Mouse (Mus musculus): ENCODE measurements at regions not wholly inside any gene's neighbourhood (a gene's known extent, or its start where the extent isn't known, plus 50 kb on each side); places are given as distances from the start of the nearest gene placed in this dataset.
"Not testable (repeated sequence)": the region's sequence is repeated elsewhere in the genome, so short reads cannot be mapped to it uniquely, and the experiment has no call there.

DNA sequence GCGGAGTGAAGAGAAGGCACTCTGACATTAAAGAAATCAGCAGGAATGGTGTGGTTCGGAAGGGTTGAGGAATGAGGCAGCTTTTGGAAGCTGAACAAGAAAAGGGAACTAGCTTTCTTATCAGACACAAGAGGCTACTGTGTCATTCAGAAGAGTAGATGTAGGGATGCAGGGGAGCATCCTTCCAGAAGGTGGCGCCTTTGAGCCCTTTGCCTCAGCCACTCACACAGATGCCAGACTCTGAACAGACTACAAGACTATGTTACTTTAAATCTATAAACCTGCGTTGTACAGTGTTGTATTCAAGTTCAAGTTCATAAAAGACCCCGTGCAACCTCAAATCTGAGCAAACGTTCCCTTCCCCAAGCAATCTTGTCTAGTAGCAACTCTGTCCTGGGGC lies 128.9 kb downstream of the Kap start:
- H3K4me2 ChIP-seq; ATAC-seq (ENCODE audit: insufficient read depth); DNase-seq; H3K9me3 ChIP-seq (ENCODE audit: low read depth, low read length); H3K27me3 ChIP-seq (ENCODE audit: insufficient read depth, low read length); H3K4me1 ChIP-seq (ENCODE audit: insufficient read depth); H3K27ac ChIP-seq (ENCODE audit: low read depth); H3K4me3 ChIP-seq (ENCODE audit: low read depth, low read length); H3K36me3 ChIP-seq (ENCODE audit: insufficient read depth); H3K9ac ChIP-seq: not testable (repeated sequence)
- 64% methylated on average over 6 of the region's 6 CpGs for WGBS

DNA sequence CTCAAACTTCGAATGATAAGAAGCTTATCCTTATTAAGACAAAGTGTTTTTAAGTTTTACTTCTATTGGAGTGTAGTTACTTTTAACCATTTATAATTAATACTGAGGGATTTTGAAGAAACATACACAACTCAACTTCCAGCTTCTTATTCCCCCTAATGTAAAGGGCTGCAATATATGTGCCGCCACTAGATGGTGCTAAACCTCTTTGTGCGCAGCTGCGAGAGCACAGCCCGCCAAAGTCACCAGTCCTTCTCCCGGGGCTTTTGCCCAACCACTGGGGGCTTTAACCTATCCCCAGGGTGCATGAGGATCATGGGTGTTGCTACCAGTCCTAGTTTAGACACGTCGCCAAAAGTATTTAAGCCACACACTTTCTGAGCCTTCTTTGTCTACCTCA lies 146.8 kb downstream of the Kap start:
- WGBS, result under 1% methylated on average over 8 of the region's 8 CpGs
- not testable (repeated sequence) for H3K4me1 ChIP-seq (ENCODE audit: insufficient read depth); H3K9ac ChIP-seq; H3K4me3 ChIP-seq (ENCODE audit: low read depth, low read length); H3K27ac ChIP-seq (ENCODE audit: low read depth); H3K27me3 ChIP-seq (ENCODE audit: insufficient read depth, low read length); H3K9me3 ChIP-seq (ENCODE audit: low read depth, low read length); H3K36me3 ChIP-seq (ENCODE audit: insufficient read depth); DNase-seq
- 0 out of 2 replicates have a peak, but pooled peaks have one; percentile 38 for ATAC-seq (ENCODE audit: insufficient read depth)
- TF ChIP-seq CTCF (IDR thresholded peaks at IDR 0.05; ENCODE audit: low read depth), result peak; percentile 70
- peak overlapping the region; percentile 45 for H3K4me2 ChIP-seq

DNA sequence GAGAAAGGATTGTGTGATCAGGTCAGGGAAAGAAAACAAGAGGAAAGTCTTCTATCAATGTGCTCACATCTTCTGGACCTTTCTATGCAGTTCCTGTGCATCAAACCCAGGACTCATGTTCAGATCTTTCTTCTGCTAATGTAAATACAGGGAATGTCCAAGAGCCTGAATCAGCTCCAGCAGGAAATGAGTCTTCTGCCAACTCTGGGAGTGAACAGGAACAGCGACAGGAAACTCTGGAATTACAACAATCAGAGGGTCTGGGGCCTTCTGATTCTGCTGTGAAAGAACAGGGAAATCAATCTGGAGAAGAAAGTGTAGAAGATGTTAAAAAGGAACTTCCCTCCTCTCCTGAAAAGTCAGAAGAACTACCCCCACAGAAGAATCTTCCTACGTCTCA lies 151.9 kb downstream of the Kap start:
- H3K36me3 ChIP-seq (ENCODE audit: insufficient read depth), result no peaks in the 10 kb centered on the region
- H3K4me3 ChIP-seq (ENCODE audit: low read depth, low read length), result no peak overlapping the region
- no peaks in the 10 kb centered on the region for H3K27me3 ChIP-seq (ENCODE audit: insufficient read depth, low read length)
- H3K4me2 ChIP-seq, result no peak overlapping the region
- H3K9ac ChIP-seq, result no peak overlapping the region
- H3K4me1 ChIP-seq (ENCODE audit: insufficient read depth), result no peaks in the 10 kb centered on the region
- DNase-seq (peak; percentile 35), ATAC-seq (ENCODE audit: insufficient read depth) (no peak)
- H3K27ac ChIP-seq (ENCODE audit: low read depth), result no peak overlapping the region
- no peak for TF ChIP-seq CTCF (IDR thresholded peaks at IDR 0.05; ENCODE audit: low read depth)
- no peaks in the 10 kb centered on the region for H3K9me3 ChIP-seq (ENCODE audit: low read depth, low read length)
- 41% methylated on average over 2 of the region's 2 CpGs for WGBS
